Mouse (Mus musculus) brain, embryonic 14.5 days (tissue): ENCODE data around the gene H2-Eb2. TPM values are rescaled to one million over a fixed set of nuclear protein-coding genes. Genes with fewer than 3 reads are reported as not detected.

Experiments used
- DNase-seq: peaks from one replicate; pipeline ENCODE4 v3.0.0-alpha.2; 2011; ENCODE audit warnings: low read depth
- CTCF ChIP-seq: fragments of 200-500 bp; IDR thresholded peaks from 2 replicates; pipeline ENCODE4 v1.5.1; 2012; ENCODE audit warnings: inconsistent platforms, mild to moderate bottlenecking, moderate library complexity, borderline replicate concordance; ENCODE audit not compliant: insufficient read depth, insufficient read length; ENCODE audit errors: extremely low read depth
- POLR2A ChIP-seq: fragments of 200-500 bp; IDR thresholded peaks from 2 replicates; pipeline ENCODE4 v1.6.1; 2012; ENCODE audit warnings: mild to moderate bottlenecking, inconsistent platforms, borderline replicate concordance; ENCODE audit not compliant: poor library complexity, insufficient read depth, insufficient read length, severe bottlenecking; ENCODE audit errors: extremely low read depth
- polyA plus RNA-seq: library from polyadenylated mRNA; depleted of rRNA; stranded (reverse); fragments of >200 nt; gene quantifications from 2 replicates; pipeline ENCODE4 v1.2.3, GENCODE M21; 2012; rRNA removed

The H2-Eb2 gene
- polyA plus RNA-seq, result 0.09 and 0.18 TPM in 2 replicates

DNA sequence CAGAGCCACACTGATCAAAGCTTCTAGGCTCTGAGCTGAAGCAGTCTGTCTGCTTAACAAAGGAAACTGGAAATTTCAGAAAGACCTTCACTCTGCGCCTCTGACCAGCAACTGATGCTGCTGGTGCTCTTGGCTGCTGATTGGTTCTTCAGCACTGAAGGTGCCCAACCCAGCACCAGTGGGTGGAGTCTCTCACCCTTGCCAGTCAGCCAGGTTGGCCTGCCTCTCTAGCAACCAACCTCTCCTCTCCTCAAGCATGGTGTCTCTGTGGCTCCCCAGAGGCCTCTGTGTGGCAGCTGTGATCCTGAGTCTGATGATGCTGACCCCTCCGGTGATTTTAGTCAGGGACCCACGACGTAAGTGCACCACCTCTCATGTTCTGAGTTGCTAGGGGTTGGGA, at the start of gene H2-Eb2:
TSS of gene H2-Eb2 (plus strand) at position 230 of the 400 bp plus-strand sequence.
- DNase-seq, result peak; percentile 13
- TF ChIP-seq POLR2A, result no peak
- TF ChIP-seq CTCF, result no peak

DNA sequence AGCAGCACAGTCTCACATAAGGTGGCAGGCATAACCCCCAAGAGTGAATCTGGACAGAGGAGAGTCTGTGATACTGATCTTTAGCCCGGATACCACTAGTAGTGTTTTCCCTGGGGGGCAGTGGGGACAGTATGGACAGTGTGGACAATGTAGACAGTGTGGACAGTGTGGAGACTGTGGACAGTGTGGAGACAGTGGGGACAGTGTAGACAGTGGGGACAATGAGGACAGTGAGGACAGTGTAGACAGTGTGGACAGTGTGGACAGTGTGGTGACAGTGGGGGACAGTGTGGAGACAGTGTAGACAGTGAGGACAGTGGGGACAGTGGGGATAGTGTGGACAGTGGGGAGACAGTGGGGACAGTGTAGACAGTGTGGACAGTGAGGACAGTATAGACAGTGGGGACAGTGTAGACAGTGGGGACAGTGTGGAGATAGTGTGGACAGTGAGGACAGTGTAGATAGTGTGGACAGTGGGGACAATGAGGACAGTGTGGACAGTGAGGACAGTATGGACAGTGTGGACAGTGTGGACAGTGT, 44.9 kb upstream of the H2-Eb2 start:
- no peak for DNase-seq
- TF ChIP-seq POLR2A (no peak), CTCF (no peak)

DNA sequence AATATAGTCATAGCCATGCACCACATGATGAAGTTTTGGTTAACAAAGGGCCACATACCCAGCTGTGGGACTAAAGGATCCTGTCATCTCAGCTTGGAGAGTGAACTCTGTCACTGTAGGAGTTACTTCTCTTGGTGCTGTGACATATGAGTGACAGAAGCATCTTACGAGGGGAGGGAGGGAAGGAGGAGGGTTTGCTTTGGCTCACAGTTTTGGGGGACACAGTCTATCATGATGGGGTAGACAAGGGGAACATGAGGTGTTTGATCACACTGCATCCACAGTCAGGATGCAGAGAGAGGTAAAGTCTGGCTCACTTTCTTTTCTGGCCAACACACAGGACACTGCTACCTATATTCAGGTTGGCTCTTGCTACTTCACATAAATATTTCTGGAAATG, 43.6 kb upstream of the H2-Eb2 start:
- DNase-seq, result no peak

DNA sequence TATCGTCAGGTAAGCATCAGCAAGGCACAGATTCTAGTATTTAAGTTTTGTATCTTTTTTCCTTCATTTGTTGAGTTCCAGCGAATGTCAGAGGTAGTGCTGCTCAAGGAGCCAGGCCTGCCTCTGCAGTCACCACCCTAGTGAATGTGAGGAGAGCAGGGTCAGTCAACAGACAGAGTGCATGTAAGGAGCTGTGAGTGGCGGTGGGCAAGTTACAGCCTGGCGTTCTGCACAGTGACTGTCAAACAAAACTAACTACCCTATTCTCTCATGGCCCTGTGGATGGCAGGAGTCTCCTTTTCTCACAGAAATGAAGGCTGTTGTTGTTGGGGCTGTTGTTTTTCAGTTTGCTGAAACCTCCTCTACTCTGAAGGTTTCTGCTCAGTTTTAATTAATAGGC, 40.1 kb upstream of the H2-Eb2 start:
- no peak for DNase-seq
- no peak for TF ChIP-seq POLR2A
- TF ChIP-seq CTCF, result no peak

More for the DNA sequence above, 43.6 kb upstream of the H2-Eb2 start:
- TF ChIP-seq POLR2A, result no peak
- TF ChIP-seq CTCF, result no peak

DNA sequence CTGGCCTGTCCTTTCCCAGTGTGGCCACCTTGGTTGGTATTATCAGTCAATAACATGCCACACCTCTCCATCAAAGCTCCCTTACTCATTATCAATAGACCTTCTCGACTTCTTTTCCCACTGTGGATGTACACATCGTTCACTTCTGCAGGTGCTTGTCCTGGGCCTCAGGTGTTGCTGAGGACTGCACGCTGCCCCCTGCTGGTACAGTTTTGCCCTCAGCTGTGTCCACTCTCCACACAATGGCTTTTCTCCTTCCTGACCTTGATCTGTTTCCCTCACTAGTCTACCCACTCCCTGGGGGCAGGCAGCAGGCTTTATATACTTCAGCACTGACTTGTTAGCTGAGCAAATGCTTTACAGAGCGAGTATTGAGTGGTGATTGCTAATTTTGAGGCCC, 39.6 kb upstream of the H2-Eb2 start:
- DNase-seq, result no peak
- peak; percentile 42; the same call in 1 of the 2 replicates for TF ChIP-seq CTCF
- TF ChIP-seq POLR2A, result no peak

DNA sequence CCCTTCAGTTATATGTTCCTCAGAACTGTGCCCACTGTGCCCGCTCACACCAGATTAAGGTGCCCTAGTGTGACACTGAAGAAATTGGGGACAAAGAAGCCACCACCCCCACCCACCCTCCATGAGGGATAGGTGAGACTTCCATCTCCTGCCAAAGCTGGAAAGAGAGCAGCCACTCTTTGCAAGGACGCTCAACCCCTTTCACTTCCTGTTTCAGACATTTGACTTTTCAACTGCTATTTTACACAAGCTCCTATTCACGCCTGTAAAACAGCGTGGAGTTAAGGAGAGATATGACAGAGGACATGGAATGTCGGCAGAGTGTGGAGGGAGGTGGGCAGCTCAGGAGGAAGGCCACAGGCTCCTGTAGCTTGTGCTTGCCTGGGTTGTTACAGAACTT, 39.0 kb upstream of the H2-Eb2 start:
- TF ChIP-seq CTCF, result no peak
- no peak for TF ChIP-seq POLR2A

DNA sequence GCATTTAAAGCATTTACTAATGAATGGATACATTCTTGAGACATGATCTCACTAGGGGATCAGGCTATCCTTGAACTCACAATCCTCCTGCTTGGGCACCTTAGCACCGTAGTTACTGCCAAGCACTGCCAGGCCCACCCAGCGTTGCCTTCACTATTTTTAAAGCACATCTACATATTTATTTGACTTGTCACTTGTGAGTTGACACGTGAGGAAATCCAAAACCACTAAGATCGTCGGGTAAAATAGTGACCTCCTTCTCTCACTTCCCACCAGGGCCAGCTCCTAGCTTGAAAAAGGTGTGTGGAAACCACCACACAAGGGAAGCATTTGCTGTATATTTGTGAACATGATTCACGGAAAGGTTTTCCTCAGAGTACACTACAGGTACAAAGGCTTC, 38.5 kb upstream of the H2-Eb2 start:
- TF ChIP-seq CTCF (no peak), POLR2A (no peak)
- no peak for DNase-seq

More for the DNA sequence above, 39.0 kb upstream of the H2-Eb2 start:
- no peak for DNase-seq

DNA sequence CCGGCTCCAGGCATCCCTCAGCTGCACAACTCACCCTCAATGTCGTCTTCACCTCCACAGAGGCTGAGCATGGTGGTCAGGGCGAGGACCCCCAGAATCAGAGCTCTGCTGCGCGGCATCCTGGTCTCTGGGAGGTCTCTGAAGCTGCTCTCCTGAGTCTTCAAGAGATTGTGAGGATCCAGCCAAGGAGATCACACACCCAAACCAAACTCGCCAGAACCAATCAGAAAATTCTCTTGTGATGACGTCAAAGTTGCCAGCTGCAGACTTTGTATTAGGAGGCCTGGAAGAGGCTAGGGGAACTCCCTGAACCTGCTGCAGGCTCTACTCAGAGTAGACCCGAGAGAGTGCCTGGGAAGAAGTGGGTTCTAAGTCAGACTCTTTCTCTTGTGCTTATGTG, 37.8 kb upstream of the H2-Eb2 start, which contains the start of gene H2-Aa:
TSS of gene H2-Aa (minus strand) at position 176 of the 400 bp plus-strand sequence.
- peak; percentile 77 for DNase-seq

DNA sequence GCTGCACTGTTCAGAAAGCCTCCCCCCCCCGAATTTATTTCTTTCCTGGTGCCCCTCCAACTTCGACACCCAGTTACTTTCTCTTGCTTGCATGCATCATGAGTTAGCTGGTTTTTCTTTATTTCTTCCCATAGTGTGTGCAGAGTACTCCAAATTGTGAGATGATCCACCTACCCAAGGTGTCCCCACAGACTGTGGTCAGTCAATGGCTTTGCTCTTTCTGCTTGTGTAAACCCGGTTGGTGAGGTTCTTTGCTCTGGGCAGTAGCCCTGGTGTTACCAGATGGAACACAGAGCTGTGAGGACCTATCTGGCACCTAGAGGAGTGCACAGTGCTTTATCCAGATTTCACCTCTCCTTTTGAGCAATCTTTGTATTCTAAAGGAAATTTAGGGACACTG, 37.3 kb upstream of the H2-Eb2 start:
- DNase-seq, result no peak
- TF ChIP-seq POLR2A (no peak), CTCF (no peak)

More for the DNA sequence above, 37.8 kb upstream of the H2-Eb2 start, which contains the start of gene H2-Aa:
- TF ChIP-seq POLR2A (no peak), CTCF (no peak)

DNA sequence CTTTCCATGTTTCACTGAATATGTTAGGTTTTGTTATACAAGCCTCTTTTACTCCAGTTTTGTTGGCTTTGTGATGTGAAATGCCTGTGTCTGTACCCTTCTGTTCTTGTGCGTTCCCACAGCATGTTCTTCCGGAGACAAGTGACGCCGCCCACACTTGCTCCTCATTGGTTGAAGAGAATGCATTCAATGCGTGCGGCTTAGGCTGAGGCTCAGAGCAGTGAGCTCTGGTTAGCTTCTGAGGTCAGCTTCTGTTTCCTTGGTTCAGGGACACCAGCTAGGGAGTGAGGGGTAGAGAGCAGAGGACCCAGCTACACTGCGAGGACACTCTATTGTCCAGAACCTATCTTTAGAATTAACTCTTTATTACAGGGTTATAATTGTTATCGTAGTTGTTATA, 33.9 kb upstream of the H2-Eb2 start:
- no peak for TF ChIP-seq CTCF
- no peak for TF ChIP-seq POLR2A
- DNase-seq, result peak; percentile 94

DNA sequence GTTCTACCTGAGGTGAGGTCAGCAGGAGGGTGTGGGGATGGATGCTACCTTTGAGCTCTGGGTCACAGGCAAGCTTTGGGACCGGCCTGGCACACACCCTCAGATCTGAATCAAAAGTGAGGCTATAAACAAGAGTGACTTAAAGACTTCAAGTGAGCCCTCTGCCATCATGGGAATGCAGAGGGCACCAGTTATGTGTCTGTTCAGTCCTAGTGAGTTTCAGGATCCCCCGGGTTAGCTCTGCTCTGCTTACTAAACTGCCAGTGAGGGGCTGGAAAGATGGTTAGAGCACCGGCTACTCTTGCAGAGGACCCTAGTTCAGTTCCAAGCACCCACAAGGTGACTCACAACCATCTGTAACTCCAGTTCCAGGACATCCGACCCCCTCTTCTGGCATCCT, 32.9 kb upstream of the H2-Eb2 start:
- DNase-seq, result no peak
- TF ChIP-seq POLR2A, result no peak
- no peak for TF ChIP-seq CTCF

DNA sequence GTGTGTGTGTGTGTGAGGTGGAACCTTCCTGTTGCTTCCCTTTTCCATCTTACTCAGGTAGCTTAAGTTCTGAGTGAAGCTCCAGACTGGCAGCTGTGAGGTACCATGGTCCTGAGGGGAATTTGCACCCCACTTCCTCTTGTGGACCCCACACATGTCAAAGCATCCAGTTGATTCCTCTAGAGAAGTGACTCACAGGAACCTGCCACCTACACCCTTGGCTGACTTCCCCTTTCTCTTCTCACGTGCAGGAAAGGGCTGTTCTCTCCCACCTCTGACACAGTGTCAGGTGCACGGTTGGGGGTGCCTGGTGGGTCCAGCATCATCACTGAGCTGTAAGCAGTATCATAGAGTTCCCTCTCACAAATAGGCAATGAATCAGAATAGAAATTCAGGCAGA, 31.9 kb upstream of the H2-Eb2 start:
- DNase-seq, result no peak
- TF ChIP-seq CTCF, result no peak
- no peak for TF ChIP-seq POLR2A

DNA sequence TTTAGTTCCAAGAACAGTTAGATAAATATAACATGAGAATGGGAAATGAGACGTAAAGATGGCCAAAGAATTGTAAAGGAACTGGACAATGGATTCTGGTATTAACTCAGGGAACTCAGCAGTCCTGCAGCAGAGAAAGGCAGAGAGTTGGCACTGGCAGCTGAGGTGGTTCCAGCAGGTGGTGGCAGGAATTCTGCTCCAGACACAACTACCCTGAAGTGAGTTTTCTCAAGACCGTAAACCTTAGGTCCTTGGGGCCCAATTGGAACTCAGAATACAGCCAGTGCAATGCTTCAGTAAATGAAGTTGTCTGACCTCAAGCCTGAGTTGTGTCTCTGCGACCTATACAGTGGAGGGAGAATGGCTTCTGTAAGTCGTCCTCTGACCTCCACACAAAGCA, 31.2 kb upstream of the H2-Eb2 start:
- TF ChIP-seq CTCF (no peak), POLR2A (no peak)
- DNase-seq, result no peak

DNA sequence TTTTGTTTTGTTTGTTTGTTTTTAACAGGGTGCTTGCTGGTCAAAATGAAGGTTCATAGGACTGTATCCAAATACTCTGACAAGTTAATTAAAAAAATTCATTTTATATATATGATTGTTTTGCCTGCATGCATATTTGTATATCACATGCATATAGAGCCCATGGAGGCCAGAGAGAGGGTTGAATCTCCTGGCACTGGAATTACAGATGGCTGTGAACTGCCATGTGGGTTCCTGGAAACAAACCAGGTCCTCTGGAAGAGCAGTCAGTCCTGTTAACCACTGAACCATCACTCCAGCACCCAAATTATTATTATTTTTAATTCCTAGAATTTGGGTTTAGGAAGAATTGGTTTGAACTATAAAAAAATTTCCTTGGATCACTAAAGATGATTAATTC, 30.2 kb upstream of the H2-Eb2 start:
- TF ChIP-seq POLR2A (no peak), CTCF (no peak)
- no peak for DNase-seq
